Mouse (Mus musculus): Measurements from ENCODE around the gene Limch1. TPM values are rescaled to one million over a fixed set of nuclear protein-coding genes. Genes with fewer than 3 reads are reported as not detected.

Limch1 gene
- polyA plus RNA-seq, 1 experiment from 2014 or later: not detected

DNA sequence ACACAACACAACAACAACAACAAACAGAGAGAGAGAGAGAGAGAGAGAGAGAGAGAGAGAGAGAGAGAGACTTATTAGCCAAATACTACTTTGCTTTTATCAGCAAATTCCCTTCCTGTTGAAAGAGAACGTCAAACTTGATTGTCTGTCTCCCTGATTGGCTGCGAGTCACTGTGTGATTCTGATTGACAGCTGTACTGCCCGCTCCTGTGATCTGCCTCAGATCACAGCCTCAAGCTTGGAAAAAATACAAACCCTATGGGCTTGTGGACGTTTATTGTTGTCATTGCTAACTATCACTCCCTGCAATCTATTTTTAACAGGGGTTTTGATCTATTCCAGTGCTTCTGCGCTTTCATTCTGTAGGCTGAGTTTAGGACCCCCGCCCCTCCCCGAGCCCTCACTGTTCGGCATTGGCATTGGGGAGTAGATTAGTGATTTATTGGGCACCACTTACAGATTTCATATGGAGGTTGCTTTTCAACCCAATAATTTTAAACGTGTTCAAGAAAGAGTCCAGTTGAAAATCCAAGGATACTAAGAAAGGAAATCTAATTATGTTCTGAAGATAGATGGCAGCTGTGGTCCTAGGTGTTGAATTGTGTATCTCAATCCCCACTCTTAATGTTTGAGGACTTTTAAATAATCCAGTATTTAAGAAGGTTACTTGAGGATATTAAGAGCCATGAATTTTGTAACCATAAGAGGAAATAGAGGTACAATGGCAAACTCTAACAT, 39.2 kb downstream of the Limch1 start:
- Histone ChIP-seq H3K27ac (no peak overlapping the region), H3K4me3 (ENCODE audit: inconsistent target) (no peak overlapping the region)
- 77% methylated on average over 8 of the region's 9 CpGs for WGBS (ENCODE audit: missing documents)

DNA sequence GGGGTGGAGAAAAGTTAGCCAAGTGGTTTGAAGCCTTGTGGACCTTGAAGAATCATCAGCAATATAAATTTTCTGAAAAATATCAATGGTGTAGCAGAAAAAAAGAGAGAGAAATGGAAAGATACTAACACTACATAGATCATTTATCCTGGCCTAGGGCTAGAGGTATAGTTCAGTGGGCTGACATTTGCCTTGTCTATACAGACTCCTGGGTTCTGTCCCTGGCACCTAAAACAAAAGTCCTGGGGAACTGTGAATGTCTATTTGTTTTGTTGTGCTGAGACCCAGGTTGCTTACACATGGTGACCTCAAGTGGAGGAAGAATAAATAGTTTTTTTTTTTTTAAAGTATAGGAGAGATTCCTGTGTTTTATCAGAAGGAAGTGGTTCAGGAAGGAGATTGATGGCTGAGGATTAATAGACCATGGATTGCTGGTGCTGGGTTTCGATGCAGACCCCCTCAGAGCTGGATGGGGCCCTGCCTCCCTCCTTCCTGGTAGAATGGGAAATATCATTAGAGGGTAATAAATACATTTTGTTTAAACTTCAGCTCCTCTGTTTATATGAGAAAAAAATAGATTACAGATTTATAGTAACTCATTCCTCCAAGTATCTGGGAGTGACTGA, 40.5 kb downstream of the Limch1 start:
- Histone ChIP-seq H3K79me2 (ENCODE audit: inconsistent target) (no peaks in the 10 kb centered on the region), H3K36me3 (ENCODE audit: inconsistent target) (no peaks in the 10 kb centered on the region), H3K4me3 (ENCODE audit: inconsistent target) (no peak overlapping the region), H3K27ac (no peak overlapping the region)
- 40% methylated on average over 1 of the region's 1 CpGs for WGBS (ENCODE audit: missing documents)

More for the DNA sequence above, 39.2 kb downstream of the Limch1 start:
- no peaks in the 10 kb centered on the region for H3K36me3 ChIP-seq (ENCODE audit: inconsistent target)
- H3K79me2 ChIP-seq (ENCODE audit: inconsistent target): no peaks in the 10 kb centered on the region

DNA sequence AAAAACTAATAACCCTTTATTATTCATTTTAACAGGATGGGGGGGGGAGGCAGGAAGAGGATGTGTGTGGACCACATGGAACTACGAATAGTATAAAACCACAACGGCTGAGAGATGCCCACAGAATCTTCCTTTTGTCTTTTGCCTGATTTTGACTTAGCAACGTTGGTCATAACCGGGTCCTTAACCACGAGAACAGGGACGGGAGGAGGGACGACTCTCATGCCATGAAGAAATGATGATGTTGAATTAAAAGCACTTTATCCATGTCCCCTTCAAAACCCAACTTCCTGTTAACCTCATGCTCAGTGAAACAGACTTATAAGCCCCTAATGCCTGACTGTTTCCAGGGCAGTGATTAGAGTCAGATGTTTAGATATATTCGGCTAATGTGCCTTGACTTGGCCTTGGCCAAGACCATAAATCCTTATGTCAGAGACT, 41.0 kb downstream of the Limch1 start:
- no peaks in the 10 kb centered on the region for H3K36me3 ChIP-seq (ENCODE audit: inconsistent target)
- WGBS (ENCODE audit: missing documents): 6% methylated on average over 8 of the region's 8 CpGs
- H3K4me3 ChIP-seq (ENCODE audit: inconsistent target): no peak overlapping the region
- no peaks in the 10 kb centered on the region for H3K79me2 ChIP-seq (ENCODE audit: inconsistent target)
- no peak overlapping the region for H3K27ac ChIP-seq

DNA sequence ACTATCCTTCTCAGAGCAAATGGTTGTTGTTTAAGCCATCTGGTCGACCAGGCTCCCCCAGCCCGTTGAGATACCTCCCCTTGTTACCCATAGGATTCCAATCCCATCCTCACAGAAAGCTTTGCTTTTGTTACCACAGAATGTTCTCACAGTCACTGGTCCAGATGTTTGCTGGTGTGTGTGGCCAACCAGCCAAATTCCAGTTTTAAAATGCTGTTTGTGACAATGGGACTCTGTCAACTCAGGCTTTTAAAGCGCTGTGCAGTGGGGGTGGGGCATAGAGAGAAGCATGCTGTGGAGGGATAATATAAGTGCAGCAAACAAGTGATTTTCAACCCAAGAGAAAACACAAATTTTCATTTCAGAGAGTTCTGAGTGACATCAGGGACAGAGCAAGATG, 43.4 kb downstream of the Limch1 start:
- 93% methylated on average over 3 of the region's 3 CpGs for WGBS (ENCODE audit: missing documents)
- H3K4me3 ChIP-seq (ENCODE audit: inconsistent target): no peak overlapping the region
- no peaks in the 10 kb centered on the region for H3K36me3 ChIP-seq (ENCODE audit: inconsistent target)
- H3K27ac ChIP-seq: no peak overlapping the region
- no peaks in the 10 kb centered on the region for H3K79me2 ChIP-seq (ENCODE audit: inconsistent target)

DNA sequence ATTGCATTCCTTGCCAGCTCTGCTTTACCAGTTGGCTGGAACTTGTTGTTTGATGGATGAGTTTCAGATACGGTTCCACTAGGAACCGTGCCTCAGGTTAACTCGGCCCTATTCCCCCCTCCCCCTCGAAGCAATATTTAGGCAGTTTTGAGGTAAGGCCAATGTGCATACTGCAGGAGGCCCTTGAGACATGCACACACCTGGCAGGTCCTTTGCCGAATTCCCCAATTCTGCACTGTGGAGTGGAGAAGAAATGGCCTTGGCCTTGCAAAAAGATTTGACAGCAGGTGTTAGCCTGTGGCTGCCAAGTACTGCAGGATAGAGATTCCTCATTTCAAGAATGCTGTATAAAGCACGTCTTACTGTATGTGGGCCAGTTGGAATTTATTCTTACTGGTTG, 45.5 kb downstream of the Limch1 start:
- H3K4me3 ChIP-seq (ENCODE audit: inconsistent target): no peak overlapping the region
- H3K36me3 ChIP-seq (ENCODE audit: inconsistent target): no peaks in the 10 kb centered on the region
- H3K27ac ChIP-seq: no peak overlapping the region
- WGBS (ENCODE audit: missing documents): 89% methylated on average over 6 of the region's 6 CpGs
- no peaks in the 10 kb centered on the region for H3K79me2 ChIP-seq (ENCODE audit: inconsistent target)

DNA sequence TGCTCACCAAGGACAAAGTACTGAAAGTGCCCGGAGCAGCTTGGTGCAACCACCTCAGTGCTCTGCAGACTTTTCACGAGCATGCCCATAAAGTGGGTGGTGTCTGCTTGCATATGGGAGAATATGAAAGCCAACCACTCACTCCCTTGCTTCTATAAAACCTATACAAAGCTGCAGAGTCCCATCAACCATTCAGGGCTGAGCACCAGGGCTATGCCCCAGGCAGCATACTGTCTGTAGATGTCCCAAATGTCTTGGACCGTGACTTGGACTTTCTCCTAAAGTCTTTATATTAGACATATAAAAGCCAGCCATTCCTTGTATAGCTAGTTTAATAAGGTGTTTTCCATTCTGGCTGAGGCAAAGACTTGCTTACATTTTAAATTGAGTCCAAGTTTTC, 47.6 kb downstream of the Limch1 start:
- no peaks in the 10 kb centered on the region for H3K36me3 ChIP-seq (ENCODE audit: inconsistent target)
- 88% methylated on average over 3 of the region's 3 CpGs for WGBS (ENCODE audit: missing documents)
- H3K4me3 ChIP-seq (ENCODE audit: inconsistent target): no peak overlapping the region
- H3K27ac ChIP-seq: no peak overlapping the region
- no peaks in the 10 kb centered on the region for H3K79me2 ChIP-seq (ENCODE audit: inconsistent target)

DNA sequence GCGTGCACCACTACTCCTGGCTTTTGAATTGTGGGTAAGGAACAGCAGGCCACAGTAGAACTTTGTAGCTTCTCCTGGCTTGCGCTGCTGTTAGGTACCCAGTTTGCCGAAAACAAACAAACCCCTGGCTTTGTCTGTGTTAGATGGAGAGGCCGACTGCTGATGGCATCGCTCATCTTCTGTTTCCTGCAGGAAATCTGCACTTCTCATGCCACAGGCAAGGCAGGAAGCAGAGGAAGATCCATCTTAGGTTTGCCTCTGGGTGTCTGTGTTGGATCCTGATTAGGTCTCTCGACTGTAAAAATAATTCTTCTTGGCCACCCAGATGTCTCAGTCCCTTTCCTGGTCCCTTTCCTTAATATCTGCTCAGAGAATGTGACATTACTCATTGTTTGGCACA, 51.7 kb downstream of the Limch1 start:
- WGBS (ENCODE audit: missing documents): 65% methylated on average over 6 of the region's 6 CpGs
- H3K27ac ChIP-seq: no peak overlapping the region
- H3K36me3 ChIP-seq (ENCODE audit: inconsistent target): no peaks in the 10 kb centered on the region
- H3K4me3 ChIP-seq (ENCODE audit: inconsistent target): no peak overlapping the region
- H3K79me2 ChIP-seq (ENCODE audit: inconsistent target): no peaks in the 10 kb centered on the region

DNA sequence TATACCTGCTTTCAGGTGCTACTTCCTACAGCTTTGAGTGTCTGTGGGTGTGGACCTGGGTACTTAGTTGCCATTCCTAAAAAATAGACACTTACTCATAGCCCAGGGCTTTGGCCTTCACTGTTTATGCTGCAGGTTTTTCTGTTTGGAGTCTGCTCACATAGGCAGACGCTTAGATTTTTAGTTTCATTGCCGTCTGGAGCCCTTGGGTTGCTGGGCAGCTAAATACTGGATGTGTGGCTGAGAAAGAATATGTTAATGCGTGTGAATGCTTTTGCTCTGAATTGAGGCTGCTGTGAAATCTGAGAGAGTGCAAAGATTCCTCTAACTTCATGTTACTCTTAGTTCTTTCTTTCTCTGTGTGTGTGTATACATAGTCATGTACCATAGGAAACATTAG, 52.5 kb downstream of the Limch1 start:
- Histone ChIP-seq H3K79me2 (ENCODE audit: inconsistent target) (no peaks in the 10 kb centered on the region), H3K27ac (no peak overlapping the region), H3K36me3 (ENCODE audit: inconsistent target) (no peaks in the 10 kb centered on the region), H3K4me3 (ENCODE audit: inconsistent target) (no peak overlapping the region)
- WGBS (ENCODE audit: missing documents): 83% methylated on average over 3 of the region's 3 CpGs

DNA sequence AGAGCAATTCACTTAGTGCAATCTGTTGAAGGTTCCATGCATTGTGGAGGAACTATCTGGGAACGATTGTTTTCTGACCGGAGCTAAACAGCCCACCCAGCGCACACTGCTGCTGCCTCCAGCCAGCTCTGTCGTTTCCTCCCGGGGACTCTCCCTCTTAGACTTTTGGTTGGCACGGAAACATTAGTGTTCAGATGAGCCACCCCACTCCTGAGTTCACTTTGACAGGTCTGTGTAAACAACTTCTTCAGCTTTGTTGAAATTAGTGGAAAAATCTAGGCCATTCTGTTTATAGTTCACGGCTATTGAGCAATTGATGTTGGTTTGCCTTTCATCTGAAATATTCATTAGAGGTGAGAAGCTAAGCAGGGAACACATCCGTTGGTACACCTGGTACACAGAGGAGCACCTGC, 53.0 kb downstream of the Limch1 start:
- 31% methylated on average over 8 of the region's 8 CpGs for WGBS (ENCODE audit: missing documents)
- Histone ChIP-seq H3K36me3 (ENCODE audit: inconsistent target) (no peaks in the 10 kb centered on the region), H3K27ac (no peak overlapping the region), H3K79me2 (ENCODE audit: inconsistent target) (no peaks in the 10 kb centered on the region), H3K4me3 (ENCODE audit: inconsistent target) (no peak overlapping the region)

DNA sequence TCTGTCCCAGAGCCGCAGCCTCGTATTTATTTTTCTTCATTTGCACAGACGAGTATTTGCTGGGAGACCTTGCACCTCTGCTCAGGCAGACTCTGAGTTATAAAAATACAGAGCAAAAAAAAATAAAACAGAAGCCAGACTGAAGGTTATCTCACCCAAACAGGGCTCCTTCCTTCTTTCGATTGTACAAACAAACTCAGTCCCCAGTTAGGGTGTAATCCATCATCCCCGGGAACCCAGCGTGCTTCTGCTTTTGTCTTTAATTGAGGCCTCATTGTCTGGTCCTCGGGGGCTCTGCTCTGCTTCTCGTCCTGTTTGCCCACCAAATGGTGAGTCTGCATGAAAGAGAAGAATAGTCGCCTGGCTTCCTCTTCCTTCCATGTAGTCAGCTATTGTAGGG, 54.6 kb downstream of the Limch1 start:
- no peak overlapping the region for H3K27ac ChIP-seq
- H3K36me3 ChIP-seq (ENCODE audit: inconsistent target): no peaks in the 10 kb centered on the region
- no peaks in the 10 kb centered on the region for H3K79me2 ChIP-seq (ENCODE audit: inconsistent target)
- H3K4me3 ChIP-seq (ENCODE audit: inconsistent target): no peak overlapping the region
- 14% methylated on average over 9 of the region's 9 CpGs for WGBS (ENCODE audit: missing documents)

DNA sequence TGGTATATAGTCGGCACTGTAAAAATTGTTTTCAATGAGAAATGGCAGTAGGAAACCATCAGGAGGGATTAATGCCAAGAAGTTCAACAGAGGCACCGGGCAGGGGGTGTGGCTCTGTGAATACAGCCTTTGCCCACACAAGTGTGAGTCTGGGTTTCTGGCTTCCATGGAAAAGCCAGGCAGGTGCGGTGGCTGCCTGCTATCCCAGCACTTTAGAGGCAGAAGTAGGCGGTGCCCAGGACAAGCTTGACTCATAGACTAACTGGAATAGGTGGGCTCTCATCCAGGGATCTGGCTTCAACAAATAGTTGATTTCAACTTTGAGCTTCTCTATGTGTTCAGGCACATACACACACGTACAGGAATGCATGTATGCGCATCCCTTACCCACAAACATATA, 55.4 kb downstream of the Limch1 start:
- Histone ChIP-seq H3K4me3 (ENCODE audit: inconsistent target) (no peak overlapping the region), H3K79me2 (ENCODE audit: inconsistent target) (no peaks in the 10 kb centered on the region), H3K27ac (no peak overlapping the region), H3K36me3 (ENCODE audit: inconsistent target) (no peaks in the 10 kb centered on the region)
- WGBS (ENCODE audit: missing documents): 74% methylated on average over 6 of the region's 6 CpGs

DNA sequence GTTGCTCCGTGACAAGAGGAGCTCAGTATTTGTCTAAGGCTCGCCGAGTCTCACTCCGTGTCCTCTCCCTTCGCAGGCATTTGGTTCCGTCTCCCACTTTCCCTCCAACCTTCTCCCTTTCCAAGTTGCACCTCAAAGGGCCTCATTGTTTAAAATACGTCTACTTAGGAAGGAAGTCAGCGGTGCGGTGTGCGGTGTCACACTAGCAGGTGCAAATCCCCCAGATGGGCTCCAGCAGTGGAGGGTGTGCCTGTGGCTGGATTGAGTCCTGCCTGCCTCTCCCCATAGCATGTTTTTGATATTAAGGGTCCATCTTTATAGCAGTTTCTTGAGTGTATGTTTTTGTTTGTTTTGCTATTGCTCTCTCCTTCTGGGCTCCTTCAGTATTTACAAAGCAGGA, 56.6 kb downstream of the Limch1 start:
- 24% methylated on average over 10 of the region's 10 CpGs for WGBS (ENCODE audit: missing documents)
- no peak overlapping the region for H3K4me3 ChIP-seq (ENCODE audit: inconsistent target)
- no peak overlapping the region for H3K27ac ChIP-seq
- H3K36me3 ChIP-seq (ENCODE audit: inconsistent target): no peaks in the 10 kb centered on the region
- H3K79me2 ChIP-seq (ENCODE audit: inconsistent target): no peaks in the 10 kb centered on the region

DNA sequence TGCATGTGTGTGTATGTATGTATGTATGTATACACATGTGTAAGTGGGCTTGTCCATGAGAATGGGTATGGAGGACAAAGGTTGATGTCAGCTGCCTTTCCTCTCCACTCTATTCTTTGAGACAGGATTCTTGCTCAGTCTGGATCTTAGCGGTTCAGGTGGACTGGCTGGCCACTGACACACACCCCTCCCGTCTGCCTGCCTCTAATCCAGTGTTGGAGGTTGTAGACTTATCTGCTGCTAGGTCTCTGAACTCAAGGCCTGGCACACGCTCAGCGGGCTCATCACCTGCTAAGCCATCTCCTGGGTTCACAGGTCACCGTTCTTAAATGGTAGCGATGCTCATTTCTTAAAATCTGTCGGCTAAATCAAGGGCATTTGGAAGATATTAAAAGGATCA, 60.7 kb downstream of the Limch1 start:
- no peaks in the 10 kb centered on the region for H3K36me3 ChIP-seq (ENCODE audit: inconsistent target)
- 87% methylated on average over 7 of the region's 7 CpGs for WGBS (ENCODE audit: missing documents)
- H3K4me3 ChIP-seq (ENCODE audit: inconsistent target): no peak overlapping the region
- H3K27ac ChIP-seq: no peak overlapping the region
- no peaks in the 10 kb centered on the region for H3K79me2 ChIP-seq (ENCODE audit: inconsistent target)

DNA sequence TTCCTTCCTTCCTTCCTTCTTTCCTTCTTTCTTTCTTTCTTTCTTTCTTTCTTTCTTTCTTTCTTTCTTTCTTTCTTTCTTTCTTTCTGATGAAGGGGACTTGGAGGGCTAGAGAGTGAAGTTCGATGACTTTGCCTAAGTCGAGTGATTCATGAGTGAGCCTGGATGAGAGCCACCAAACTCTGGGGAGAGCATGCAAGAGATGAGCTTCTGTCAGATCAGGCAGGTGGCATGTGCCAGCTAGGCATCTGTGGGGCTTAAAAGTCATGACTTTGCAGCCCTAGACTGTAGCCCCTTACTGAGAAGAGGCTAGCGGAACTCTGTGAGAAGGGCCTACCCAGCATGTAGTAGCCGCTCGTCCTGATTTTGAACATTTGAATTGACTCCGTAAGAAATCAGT, 62.1 kb downstream of the Limch1 start:
- 98% methylated on average over 6 of the region's 6 CpGs for WGBS (ENCODE audit: missing documents)
- no peak overlapping the region for H3K27ac ChIP-seq
- no peaks in the 10 kb centered on the region for H3K79me2 ChIP-seq (ENCODE audit: inconsistent target)
- no peaks in the 10 kb centered on the region for H3K36me3 ChIP-seq (ENCODE audit: inconsistent target)
- H3K4me3 ChIP-seq (ENCODE audit: inconsistent target): no peak overlapping the region

DNA sequence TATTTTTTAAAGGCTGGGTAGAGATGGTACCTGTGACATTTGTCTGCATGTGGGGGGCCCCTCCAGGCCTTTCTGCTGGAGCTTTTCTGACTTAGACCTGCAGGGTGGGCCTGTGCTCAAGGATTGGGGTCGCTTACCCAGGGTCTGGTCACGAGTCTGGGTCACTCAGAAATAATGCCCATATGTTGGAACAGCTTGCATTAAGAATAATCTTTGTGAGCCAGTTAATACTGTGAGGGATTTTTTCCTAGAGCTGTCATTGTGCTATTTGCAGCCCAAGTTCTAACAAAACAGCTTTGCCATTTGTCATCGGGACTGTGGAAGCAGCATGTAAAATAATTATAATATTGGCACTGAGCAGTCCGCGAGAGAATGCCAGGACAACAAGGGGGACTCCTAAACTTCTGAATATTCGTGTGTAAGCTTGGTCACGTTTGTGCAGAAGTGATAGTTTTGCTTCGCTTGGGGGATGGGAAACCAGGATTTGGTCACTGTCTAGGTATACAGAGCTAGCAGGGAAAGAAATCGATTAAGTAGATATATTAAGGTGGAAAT, 63.5 kb downstream of the Limch1 start:
- Histone ChIP-seq H3K27ac (no peak overlapping the region), H3K79me2 (ENCODE audit: inconsistent target) (no peaks in the 10 kb centered on the region), H3K36me3 (ENCODE audit: inconsistent target) (no peaks in the 10 kb centered on the region), H3K4me3 (ENCODE audit: inconsistent target) (no peak overlapping the region)
- 86% methylated on average over 9 of the region's 9 CpGs for WGBS (ENCODE audit: missing documents)
